25 mouse cellular contexts compared by ENCODE assay signal in the genomic region with DNA sequence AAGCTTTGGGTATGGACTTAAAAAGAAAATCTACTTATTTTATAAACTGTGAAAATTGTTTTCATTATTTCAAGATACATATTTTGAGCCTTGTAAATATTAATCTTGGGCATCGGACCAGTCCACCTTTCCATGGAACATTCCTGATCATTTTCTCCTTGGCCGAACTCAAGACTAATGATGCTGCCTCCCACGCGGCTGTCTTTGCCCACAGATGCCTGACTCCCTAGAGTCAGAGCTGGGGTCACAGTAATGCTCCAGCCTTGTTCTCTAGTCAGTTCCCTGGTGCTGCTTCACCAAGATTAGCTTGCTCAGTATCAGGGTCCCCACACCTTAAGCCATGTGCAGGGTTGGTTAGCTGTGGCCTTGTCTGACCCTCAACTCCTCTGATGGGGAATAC. TPM values are rescaled to one million over a fixed set of nuclear protein-coding genes. Genes with fewer than 3 reads are reported as not detected.
DNase-seq lines count a peak whose midpoint lies in the region; ATAC-seq lines count a peak whose summit lies in the region.
"Had no signal": no experiment of that assay in that cellular context is flagged by ENCODE, and none has a peak within 500 bp of the region (broad histone marks: within the 10 kb centered on the region; RNA-seq: fewer than 3 reads in every experiment).

No protein-coding gene starts in this region.

- no peak overlapping the region for H3K9ac ChIP-seq in forebrain, embryonic 11.5 days (ENCODE audit: low read length)
- H3K9ac ChIP-seq in forebrain, embryonic 13.5 days, result no peak overlapping the region
- H3K9ac ChIP-seq in kidney, embryonic 15.5 days, result peak overlapping the region; percentile 14; the same call in 1 of the 2 replicates
- H3K9ac ChIP-seq in liver, embryonic 11.5 days (ENCODE audit: low read depth, low read length), result no peak overlapping the region
- H3K9ac ChIP-seq: embryonic facial prominence, embryonic 12.5 days; forebrain, embryonic 12.5 days; forebrain, embryonic 15.5 days; forebrain, postnatal 0 days had no signal

- no peak overlapping the region for H3K27ac ChIP-seq in forebrain, embryonic 11.5 days (ENCODE audit: low read depth, low read length)
- no peak overlapping the region for H3K27ac ChIP-seq in forebrain, embryonic 13.5 days
- H3K27ac ChIP-seq in kidney, embryonic 15.5 days, result 0 out of 2 replicates have a peak overlapping the region, but pooled peaks have one; percentile 18
- H3K27ac ChIP-seq in liver, embryonic 11.5 days (ENCODE audit: low read depth, low read length), result no peak overlapping the region
- H3K27ac ChIP-seq: embryonic facial prominence, embryonic 10.5 days; embryonic facial prominence, embryonic 12.5 days; forebrain, embryonic 12.5 days; forebrain, embryonic 15.5 days had no signal

- H3K4me1 ChIP-seq in forebrain, embryonic 11.5 days (replicated peaks; ENCODE audit: control insufficient read depth, insufficient read depth, low read length), result no peaks in the 10 kb centered on the region
- no peaks in the 10 kb centered on the region for H3K4me1 ChIP-seq in forebrain, embryonic 13.5 days
- peaks cover 32% of the 10 kb centered on the region for H3K4me1 ChIP-seq in kidney, embryonic 15.5 days
- peaks cover 14% of the 10 kb centered on the region for H3K4me1 ChIP-seq in liver, embryonic 11.5 days (replicated peaks; ENCODE audit: control insufficient read depth, insufficient read depth, low read length)
- H3K4me1 ChIP-seq: embryonic facial prominence, embryonic 12.5 days; forebrain, embryonic 12.5 days had no signal

- 95% methylated on average over 4 of the region's 4 CpGs for WGBS in forebrain, embryonic 11.5 days
- 94% methylated on average over 4 of the region's 4 CpGs for WGBS in forebrain, embryonic 13.5 days
- 48% methylated on average over 4 of the region's 4 CpGs for WGBS in kidney, embryonic 15.5 days
- WGBS in liver, embryonic 11.5 days, result 77% methylated on average over 4 of the region's 4 CpGs

- H3K4me3 ChIP-seq in forebrain, embryonic 11.5 days (ENCODE audit: low read depth, low read length), result no peak overlapping the region
- H3K4me3 ChIP-seq in forebrain, embryonic 13.5 days, result no peak overlapping the region
- no peak overlapping the region for H3K4me3 ChIP-seq in kidney, embryonic 15.5 days (replicated peaks)
- H3K4me3 ChIP-seq in liver, embryonic 11.5 days (ENCODE audit: low read depth, low read length), result no peak overlapping the region
- H3K4me3 ChIP-seq: embryonic facial prominence, embryonic 10.5 days; embryonic facial prominence, embryonic 12.5 days; forebrain, embryonic 12.5 days; forebrain, embryonic 15.5 days had no signal

- no peak overlapping the region for H3K4me2 ChIP-seq in forebrain, embryonic 11.5 days (ENCODE audit: low read depth, low read length, severe bottlenecking)
- H3K4me2 ChIP-seq in forebrain, embryonic 13.5 days, result no peak overlapping the region
- no peak overlapping the region for H3K4me2 ChIP-seq in kidney, embryonic 15.5 days
- H3K4me2 ChIP-seq in liver, embryonic 11.5 days, result no peak overlapping the region
- H3K4me2 ChIP-seq: embryonic facial prominence, embryonic 12.5 days; forebrain, embryonic 12.5 days; forebrain, embryonic 15.5 days had no signal

- ATAC-seq in forebrain, embryonic 11.5 days (replicated peaks; ENCODE audit: low FRiP score), result no peak
- ATAC-seq in forebrain, embryonic 13.5 days, result no peak
- ATAC-seq in kidney, embryonic 15.5 days (replicated peaks; ENCODE audit: low FRiP score), result no peak
- 0 out of 2 replicates have a peak, but pooled peaks have one; percentile 25 for ATAC-seq in liver, embryonic 11.5 days (replicated peaks; ENCODE audit: low FRiP score)
- ATAC-seq: activated CD4-positive, CD25-positive, alpha-beta regulatory T cell, adult 4 months; CD4-positive, CD25-positive, alpha-beta regulatory T cell, adult 4 months; forebrain, embryonic 15.5 days; forebrain, postnatal 0 days; Patski had no signal

- H3K36me3 ChIP-seq in forebrain, embryonic 11.5 days (ENCODE audit: control insufficient read depth, insufficient read depth, low read length), result no peaks in the 10 kb centered on the region
- peaks cover 12% of the 10 kb centered on the region; the same call in 1 of the 2 replicates for H3K36me3 ChIP-seq in forebrain, embryonic 13.5 days (ENCODE audit: poor library complexity, severe bottlenecking)
- no peaks in the 10 kb centered on the region for H3K36me3 ChIP-seq in kidney, embryonic 15.5 days
- H3K36me3 ChIP-seq in liver, embryonic 11.5 days (ENCODE audit: control insufficient read depth, insufficient read depth, low read length), result no peaks in the 10 kb centered on the region
- H3K36me3 ChIP-seq: embryonic facial prominence, embryonic 12.5 days; forebrain, embryonic 12.5 days; G1E had no signal

- DNase-seq in forebrain, embryonic 11.5 days (ENCODE audit: low spot score), result peak; percentile 24
- no peak for DNase-seq in kidney, adult 18-20 months
- no peak for DNase-seq in liver, embryonic 11.5 days (ENCODE audit: low spot score)
- DNase-seq in liver, result no peak
- DNase-seq: adrenal gland, adult 8-10 months; adrenal gland, postnatal 14 days; adrenal gland, postnatal 36 days; B cell, adult 2 months; cerebellum, adult 11-12 months; cerebellum, adult 2 months; cerebellum, adult 9-10 months; cerebellum, postnatal 10 days; cerebellum, postnatal 25 days; forebrain, postnatal 0 days had no signal

- no peaks in the 10 kb centered on the region for H3K27me3 ChIP-seq in forebrain, embryonic 11.5 days (ENCODE audit: control insufficient read depth, insufficient read depth, low read length)
- H3K27me3 ChIP-seq in forebrain, embryonic 13.5 days, result no peaks in the 10 kb centered on the region
- H3K27me3 ChIP-seq in kidney, embryonic 15.5 days, result no peaks in the 10 kb centered on the region
- H3K27me3 ChIP-seq in liver, embryonic 11.5 days (replicated peaks; ENCODE audit: control insufficient read depth, insufficient read depth, low read length), result no peaks in the 10 kb centered on the region
- H3K27me3 ChIP-seq: CH12.LX; embryonic facial prominence, embryonic 12.5 days; forebrain, embryonic 12.5 days; forebrain, embryonic 15.5 days; Patski had no signal

- no peaks in the 10 kb centered on the region for H3K9me3 ChIP-seq in forebrain, embryonic 11.5 days (ENCODE audit: control insufficient read depth, low read length)
- no peaks in the 10 kb centered on the region for H3K9me3 ChIP-seq in forebrain, embryonic 13.5 days (replicated peaks)
- H3K9me3 ChIP-seq in kidney, embryonic 15.5 days (replicated peaks), result no peaks in the 10 kb centered on the region
- H3K9me3 ChIP-seq in liver, embryonic 11.5 days (ENCODE audit: control insufficient read depth, low read length), result no peaks in the 10 kb centered on the region
- H3K9me3 ChIP-seq: embryonic facial prominence, embryonic 10.5 days; embryonic facial prominence, embryonic 12.5 days; forebrain, embryonic 12.5 days; forebrain, embryonic 15.5 days; G1E had no signal

RNA-seq across cellular contexts. Expression of a gene that starts 9.8 kb away (rescaled TPM):
- 8.5 and 12.0 TPM in 2 replicates for polyA plus RNA-seq in forebrain, embryonic 11.5 days (2014; fragmentation: Nextera tagmentation; extraction: Ambion mirVana)
- 7.5 and 7.9 TPM in 2 replicates for polyA plus RNA-seq in forebrain, embryonic 13.5 days (2015; fragmentation: Nextera tagmentation; extraction: Ambion mirVana)
- polyA plus RNA-seq in kidney, embryonic 15.5 days (2015; fragmentation: Nextera tagmentation; extraction: Ambion mirVana), result 6.6 and 7.7 TPM in 2 replicates
- 2.2 and 3.3 TPM in 2 replicates for polyA plus RNA-seq in liver, embryonic 11.5 days (2014; fragmentation: Nextera tagmentation; extraction: Ambion mirVana)
- polyA plus RNA-seq: CD4-positive, CD25-positive, alpha-beta regulatory T cell, adult 4 months had no signal

RNA-seq across cellular contexts. Expression of a gene that starts 19.8 kb away (rescaled TPM):
- polyA plus RNA-seq in forebrain, embryonic 11.5 days (2014; fragmentation: Nextera tagmentation; extraction: Ambion mirVana), result 60.1 and 67.2 TPM in 2 replicates
- polyA plus RNA-seq in forebrain, embryonic 13.5 days (2015; fragmentation: Nextera tagmentation; extraction: Ambion mirVana), result 50.9 and 63.4 TPM in 2 replicates
- polyA plus RNA-seq in kidney, embryonic 15.5 days (2015; fragmentation: Nextera tagmentation; extraction: Ambion mirVana), result 79.8 and 80.5 TPM in 2 replicates
- 52.5 and 52.9 TPM in 2 replicates for polyA plus RNA-seq in liver, embryonic 11.5 days (2014; fragmentation: Nextera tagmentation; extraction: Ambion mirVana)
